Mouse (Mus musculus): ENCODE results near the gene Eif2a.
"Not testable (repeated sequence)": the region's sequence is repeated elsewhere in the genome, so short reads cannot be mapped to it uniquely, and the experiment has no call there.

The Eif2a gene

GRCm38 (mm10) chr3:58521361-58521760 is 4.3 kb upstream of the Eif2a start:
- no peak for DNase-seq (ENCODE audit: low spot score)

GRCm38 (mm10) chr3:58523386-58523785 is 2.2 kb upstream of the Eif2a start:
- DNase-seq (ENCODE audit: low spot score): no peak

GRCm38 (mm10) chr3:58524246-58524645 is 1.4 kb upstream of the Eif2a start:
- DNase-seq (ENCODE audit: low spot score): no peak

DNA sequence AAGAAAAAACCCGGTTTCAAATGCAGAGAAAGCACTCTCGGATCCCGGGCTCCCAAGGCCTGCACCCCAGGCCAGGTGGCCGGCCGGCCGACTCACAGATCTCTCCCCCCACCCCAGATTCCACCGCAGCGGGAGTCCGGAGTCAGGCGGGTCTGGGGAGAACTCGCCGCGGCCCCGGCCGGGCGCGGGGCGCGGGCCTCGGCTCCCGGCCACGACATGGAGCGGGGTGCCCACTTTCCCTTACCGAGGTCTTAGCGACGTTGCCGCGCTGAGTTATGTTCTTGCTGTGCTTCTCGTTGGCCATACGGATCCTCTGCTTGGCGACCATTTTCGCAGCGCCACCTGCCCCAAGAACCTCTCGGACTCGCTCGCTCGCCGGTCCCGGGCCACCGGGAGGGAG is 455 bp upstream of the Eif2a start:
- no peak for DNase-seq (ENCODE audit: low spot score)

GRCm38 (mm10) chr3:58526408-58526737 is 752 bp downstream of the Eif2a start:
- no peak for DNase-seq (ENCODE audit: low spot score)

GRCm38 (mm10) chr3:58536573-58536972 is 11.0 kb downstream of the Eif2a start:
- DNase-seq (ENCODE audit: low spot score): no peak

- DNase-seq (ENCODE audit: low spot score): no peak
Measured at GRCm38 (mm10) chr3:58552001-58552811, 26.6 kb downstream of the Eif2a start.

DNA sequence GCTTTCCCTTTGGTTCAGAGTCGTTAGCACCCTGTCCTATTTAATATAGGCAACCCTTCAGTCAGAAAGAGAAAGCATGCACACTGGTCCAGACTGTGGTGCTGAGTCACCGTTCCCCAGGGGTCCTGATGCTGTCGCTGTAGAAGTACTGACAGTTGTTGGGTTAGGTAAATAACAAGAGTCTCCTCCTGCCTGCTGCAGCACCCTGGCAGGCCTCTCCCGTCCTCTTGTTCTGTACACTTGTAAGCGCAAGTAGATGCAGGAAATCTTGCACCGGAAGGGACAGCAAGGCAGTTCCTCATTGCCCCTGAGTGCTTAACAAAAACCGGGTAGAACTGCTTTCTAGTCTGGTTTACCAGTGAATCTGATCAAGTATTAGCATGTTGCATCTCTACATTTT is 31.0 kb downstream of the Eif2a start:
- DNase-seq (ENCODE audit: low spot score): no peak

GRCm38 (mm10) chr3:58559887-58560286 is 34.3 kb downstream of the Eif2a start:
- no peak for DNase-seq (ENCODE audit: low spot score)

DNA sequence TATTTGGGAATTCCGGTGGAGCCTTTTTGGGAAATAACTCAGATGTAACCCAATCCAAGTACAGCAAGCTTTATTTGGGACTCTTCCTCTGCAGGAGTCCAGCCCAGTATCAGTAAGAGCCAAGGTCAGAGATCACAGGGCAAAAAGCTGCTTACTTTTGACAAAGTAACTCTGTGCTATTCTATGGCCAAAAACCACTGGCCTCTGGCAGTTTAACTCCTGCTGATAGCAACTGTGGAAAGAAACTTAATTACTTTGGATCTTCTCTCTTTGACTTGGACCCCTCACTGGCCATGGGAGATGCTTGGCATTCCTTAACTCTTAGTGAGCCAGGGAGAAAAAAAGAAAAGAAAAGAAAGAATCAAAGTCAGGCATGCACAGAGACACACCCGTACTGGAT is 35.8 kb downstream of the Eif2a start:
- DNase-seq (ENCODE audit: low spot score): no peak

DNA sequence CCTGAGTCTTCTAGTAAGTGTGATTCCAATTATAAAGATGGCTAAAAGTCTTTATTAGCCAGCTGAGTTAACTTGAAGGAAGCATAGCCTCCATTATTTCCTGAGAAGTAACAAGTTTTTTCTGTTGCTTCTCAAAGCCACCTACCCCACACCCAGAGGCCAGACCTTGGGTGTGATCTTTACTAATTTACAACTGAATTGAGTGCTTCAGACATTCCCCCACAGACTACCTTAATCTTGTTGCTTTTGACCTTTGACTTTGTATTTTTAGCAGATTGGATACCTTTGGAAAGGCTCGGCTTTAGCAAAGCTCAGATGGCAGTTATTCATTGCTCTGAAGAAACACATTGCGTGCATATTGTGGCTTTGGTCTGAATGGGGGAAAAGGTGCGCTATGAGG is 45.2 kb downstream of the Eif2a start:
- DNase-seq (ENCODE audit: low spot score): no peak

- peak; percentile 92 for DNase-seq (ENCODE audit: low spot score)
Measured at GRCm38 (mm10) chr3:58576137-58577066, 50.8 kb downstream of the Eif2a start, which contains the start of gene Selenot. Gene Selenot (plus strand): TSS chr3:58576636.

DNA sequence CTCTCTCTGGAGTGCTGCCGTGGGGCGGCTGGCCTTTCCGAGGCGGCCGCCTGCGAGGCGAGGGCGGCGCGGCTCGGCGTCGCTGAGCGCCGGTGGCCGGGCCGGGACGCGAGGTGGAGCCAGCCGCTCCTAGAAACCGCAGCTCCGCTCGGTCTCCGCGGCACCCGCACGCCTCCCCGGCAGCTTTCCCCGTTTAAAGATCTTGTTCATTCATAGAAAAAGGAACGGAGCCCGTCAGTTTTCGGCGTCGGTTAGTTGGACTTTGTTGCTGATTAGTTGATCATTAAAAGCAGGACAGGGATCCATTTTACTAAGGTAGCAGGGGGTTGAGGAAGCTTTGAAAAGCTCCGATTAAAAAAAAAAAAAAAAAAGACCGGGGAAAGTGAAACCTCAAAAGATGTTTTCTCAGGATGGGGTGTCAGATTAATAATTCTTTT is 51.5 kb downstream of the Eif2a start:
- DNase-seq (ENCODE audit: low spot score): peak; percentile 16

GRCm38 (mm10) chr3:58577506-58578050 is 52.0 kb downstream of the Eif2a start:
- no peak for DNase-seq (ENCODE audit: low spot score)

DNA sequence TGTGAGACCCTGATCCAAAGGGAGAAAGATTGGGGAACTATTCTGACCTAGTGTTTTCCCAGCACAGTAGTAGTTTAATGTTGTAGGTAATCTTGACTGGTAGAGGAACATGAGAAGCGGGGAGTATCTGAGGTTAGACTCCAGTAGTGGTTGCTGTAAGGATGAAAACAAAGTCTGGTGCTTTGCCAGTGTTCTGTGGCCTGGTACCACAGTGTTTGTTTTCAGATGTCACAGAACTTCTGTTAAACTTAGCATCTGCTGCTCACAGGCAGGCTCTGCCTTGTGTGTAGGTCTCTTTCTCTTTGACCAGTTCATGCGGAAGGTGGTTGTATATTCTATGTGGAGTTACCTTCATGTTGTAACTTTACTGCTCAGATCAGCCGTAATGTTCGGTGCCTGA is 55.9 kb downstream of the Eif2a start:
- no peak for DNase-seq (ENCODE audit: low spot score)

DNA sequence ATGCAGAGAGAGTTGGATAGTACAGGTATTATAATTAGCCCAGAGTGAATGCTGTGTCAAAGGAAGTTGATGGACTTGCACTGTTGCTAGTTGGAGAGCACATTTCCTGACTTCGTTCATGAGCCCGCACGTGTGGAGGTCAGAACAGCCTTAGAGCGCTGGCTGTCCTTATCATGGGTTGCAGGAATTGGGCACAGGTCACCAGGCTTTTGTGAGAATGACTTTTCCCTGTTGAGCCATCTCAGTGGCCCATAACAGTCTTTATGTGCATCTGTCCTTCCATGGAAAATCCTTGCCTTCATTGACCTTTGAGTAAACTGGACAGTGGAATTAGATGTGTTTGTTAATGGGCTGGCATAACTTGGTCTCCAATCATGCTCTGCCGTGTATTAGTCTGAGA is 56.7 kb downstream of the Eif2a start:
- DNase-seq (ENCODE audit: low spot score): no peak

DNA sequence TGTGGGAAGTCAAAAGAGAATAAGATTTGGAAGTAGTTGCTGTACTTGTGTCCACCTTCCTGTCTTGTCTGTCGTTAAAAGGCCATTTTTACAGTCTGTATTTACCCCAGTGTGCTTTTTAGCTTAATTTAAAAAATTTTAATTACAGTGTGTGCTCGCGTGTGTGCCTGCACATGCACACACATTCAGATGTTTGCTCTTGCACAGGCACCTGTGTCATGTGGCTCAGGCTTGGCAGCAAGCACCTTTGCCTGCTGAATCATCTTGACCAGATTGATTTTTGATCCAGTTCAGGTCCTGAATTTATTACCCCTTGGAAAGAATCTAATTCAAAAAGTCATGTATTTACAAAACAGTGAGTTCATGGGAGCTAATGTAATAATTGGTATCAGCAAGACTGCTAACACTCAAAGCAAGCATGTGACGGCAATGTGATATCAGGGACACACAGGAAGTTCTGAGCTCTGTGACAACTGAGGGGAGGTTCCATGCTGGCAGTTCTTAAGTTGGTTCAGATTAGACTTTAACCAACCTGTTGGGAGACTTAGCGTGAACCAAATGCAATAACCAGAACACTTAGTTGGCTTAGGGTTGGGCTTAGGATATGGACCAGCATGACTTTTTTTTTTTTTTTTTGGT is 57.3 kb downstream of the Eif2a start:
- no peak for DNase-seq (ENCODE audit: low spot score)

- DNase-seq (ENCODE audit: low spot score): not testable (repeated sequence)
Measured at GRCm38 (mm10) chr3:58590544-58590943, 64.9 kb downstream of the Eif2a start.

DNA sequence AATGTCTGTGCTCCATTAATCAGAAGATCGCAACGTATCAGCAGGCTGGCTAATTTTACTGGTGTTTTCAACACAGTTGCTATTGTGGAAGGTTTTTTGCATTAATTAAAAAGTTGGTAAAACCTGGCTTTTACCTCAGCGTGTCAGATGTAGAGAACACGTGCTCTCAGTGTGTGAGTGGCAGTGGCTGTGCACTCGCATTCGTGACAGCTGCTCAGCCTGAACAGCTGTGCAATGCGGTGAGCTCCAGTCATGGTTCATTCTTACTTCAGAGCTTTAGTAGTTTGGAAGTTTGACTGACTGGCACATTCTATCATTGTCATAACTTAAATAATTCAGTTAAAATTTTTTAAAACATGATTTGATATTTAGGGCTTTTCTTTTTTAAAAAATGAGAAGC is 67.0 kb downstream of the Eif2a start:
- not testable (repeated sequence) for DNase-seq (ENCODE audit: low spot score)

GRCm38 (mm10) chr3:58593623-58594022 is 68.0 kb downstream of the Eif2a start:
- DNase-seq (ENCODE audit: low spot score): no peak
